Mouse (Mus musculus): ENCODE measurements around the gene Olfr58.

- TF ChIP-seq CTCF (IDR thresholded peaks at IDR 0.05; ENCODE audit: control insufficient read depth, insufficient read depth, insufficient read length) (no peak), FOSL1 (IDR thresholded peaks at IDR 0.05; ENCODE audit: insufficient read depth, low read length, poor library complexity, severe bottlenecking) (no peak), MYOD1 (IDR thresholded peaks at IDR 0.05; ENCODE audit: control insufficient read depth, insufficient read length, low read depth) (no peak), MYOG (IDR thresholded peaks at IDR 0.05; ENCODE audit: control insufficient read depth, extremely low read depth, insufficient read length) (no peak)
Observed at GRCm38 (mm10) chr9:19769701-19770100, 10.4 kb upstream of the Olfr58 start.
